Mouse (Mus musculus): ENCODE data around the gene Rab3ip. TPM values are rescaled to one million over a fixed set of nuclear protein-coding genes. Genes with fewer than 3 reads are reported as not detected.

The Rab3ip gene
- polyA plus RNA-seq, 2 experiments, result 6.6 to 7.4 TPM

DNA sequence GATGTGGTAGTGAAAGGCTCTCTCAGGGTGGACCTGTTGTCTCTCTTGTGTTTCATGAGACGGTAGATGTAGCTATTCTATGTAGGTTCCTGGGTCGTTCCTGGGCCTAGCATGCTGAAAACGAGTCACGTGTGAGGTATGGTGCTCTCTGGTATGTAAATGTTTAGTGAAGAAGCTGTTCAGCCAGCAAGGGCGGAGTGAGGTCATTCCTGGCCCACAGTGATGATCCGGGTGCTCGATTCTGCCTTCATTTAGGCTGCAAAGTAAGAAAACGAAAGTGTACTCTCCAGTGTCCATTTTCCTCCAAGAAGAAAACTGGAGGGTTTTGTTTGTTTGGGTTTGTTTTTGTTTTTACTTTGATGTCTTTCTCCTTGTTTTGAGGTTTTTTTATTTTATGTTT lies 43.4 kb upstream of the Rab3ip start:
- H3K4me1 ChIP-seq (replicated peaks; ENCODE audit: control insufficient read depth in 2 of 2, insufficient read depth in 2 of 2, low read length in 1 of 2), result no peaks in the 10 kb centered on the region
- ATAC-seq (ENCODE audit: insufficient read depth) (no peak), DNase-seq (ENCODE audit: low read depth in 3 of 3, low spot score in 3 of 3) (no peak)
- no peak for TF ChIP-seq EP300 (IDR thresholded peaks at IDR 0.05; ENCODE audit: low read depth)
- TF ChIP-seq CTCF (IDR thresholded peaks at IDR 0.05; ENCODE audit: low read depth), result no peak
- H3K9me3 ChIP-seq (ENCODE audit: control insufficient read depth, low read length), result no peaks in the 10 kb centered on the region
- H3K36me3 ChIP-seq (replicated peaks; ENCODE audit: control insufficient read depth, insufficient read depth, low read depth), result no peaks in the 10 kb centered on the region
- no peak overlapping the region for H3K4me3 ChIP-seq (ENCODE audit: insufficient read depth in 1 of 2, low read depth in 2 of 2, low read length in 2 of 2)
- H3K27me3 ChIP-seq (ENCODE audit: control insufficient read depth, insufficient read depth, low read length), result no peaks in the 10 kb centered on the region
- H3K4me2 ChIP-seq (ENCODE audit: low read depth), result no peak overlapping the region
- H3K27ac ChIP-seq, result no peak overlapping the region
- no peak overlapping the region for H3K9ac ChIP-seq (replicated peaks)
- WGBS (ENCODE audit: insufficient replicate concordance), result 67% methylated on average over 8 of the region's 8 CpGs

DNA sequence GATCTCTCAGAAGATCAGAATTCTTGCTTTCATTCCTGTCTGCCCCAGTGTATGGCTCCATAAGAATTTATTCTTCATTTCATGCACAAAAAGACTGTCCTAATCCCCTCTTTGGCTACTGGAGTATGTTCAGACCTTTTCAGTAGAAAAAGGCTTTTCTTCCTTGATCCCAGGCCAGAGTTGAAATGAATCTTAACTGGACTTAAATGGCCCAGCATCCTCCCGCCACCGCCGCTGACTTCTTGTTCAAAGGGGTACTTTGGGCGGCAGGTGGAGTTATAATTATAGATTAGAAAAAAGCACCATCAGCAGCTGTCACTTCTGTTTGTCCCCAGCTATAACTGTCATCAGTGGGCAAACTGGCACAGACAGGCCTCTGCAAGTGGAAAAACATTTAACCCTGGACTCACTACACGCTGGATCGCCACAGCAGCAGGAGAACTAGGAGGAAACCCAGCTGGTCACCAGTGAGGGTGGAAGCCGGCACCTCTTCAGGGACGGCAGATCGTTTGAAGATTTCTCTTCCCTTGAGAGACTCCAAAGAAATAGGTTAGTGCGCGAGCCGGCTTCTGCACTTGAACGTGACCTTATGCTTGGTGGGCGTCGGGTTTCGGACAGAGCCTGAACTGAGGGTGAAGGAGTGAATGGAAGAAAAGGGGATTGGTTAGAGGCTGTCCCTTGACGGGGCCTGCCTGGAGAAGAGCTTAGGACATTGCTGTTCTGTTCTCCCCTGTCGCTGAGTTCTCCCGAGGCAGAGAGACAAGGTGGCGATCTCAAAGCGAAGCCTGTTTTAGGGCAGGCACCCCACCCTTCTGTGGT lies 35.9 kb upstream of the Rab3ip start, which contains the start of gene Best3:
Gene Best3, plus strand, starts transcription at position 51 of the 819 bp plus-strand sequence.
- WGBS (ENCODE audit: insufficient replicate concordance), result 63% methylated on average over 21 of the region's 21 CpGs
- Histone ChIP-seq H3K9ac (replicated peaks) (no peak within 1 kb of the TSS), H3K9me3 (ENCODE audit: control insufficient read depth, low read length) (no peaks in the 10 kb centered on the region), H3K4me3 (ENCODE audit: insufficient read depth in 1 of 2, low read depth in 2 of 2, low read length in 2 of 2) (no peak within 1 kb of the TSS), H3K27me3 (ENCODE audit: control insufficient read depth, insufficient read depth, low read length) (no peaks in the 10 kb centered on the region), H3K27ac (no peak within 1 kb of the TSS), H3K4me2 (ENCODE audit: low read depth) (no peak within 1 kb of the TSS), H3K4me1 (replicated peaks; ENCODE audit: control insufficient read depth in 2 of 2, insufficient read depth in 2 of 2, low read length in 1 of 2) (no peaks in the 10 kb centered on the region), H3K36me3 (replicated peaks; ENCODE audit: control insufficient read depth, insufficient read depth, low read depth) (no peaks in the 10 kb centered on the region)
- TF ChIP-seq EP300 (IDR thresholded peaks at IDR 0.05; ENCODE audit: low read depth) (no peak), CTCF (IDR thresholded peaks at IDR 0.05; ENCODE audit: low read depth) (no peak)
- ATAC-seq (ENCODE audit: insufficient read depth), result no peak
- no peak for DNase-seq (ENCODE audit: low read depth in 3 of 3, low spot score in 3 of 3)

DNA sequence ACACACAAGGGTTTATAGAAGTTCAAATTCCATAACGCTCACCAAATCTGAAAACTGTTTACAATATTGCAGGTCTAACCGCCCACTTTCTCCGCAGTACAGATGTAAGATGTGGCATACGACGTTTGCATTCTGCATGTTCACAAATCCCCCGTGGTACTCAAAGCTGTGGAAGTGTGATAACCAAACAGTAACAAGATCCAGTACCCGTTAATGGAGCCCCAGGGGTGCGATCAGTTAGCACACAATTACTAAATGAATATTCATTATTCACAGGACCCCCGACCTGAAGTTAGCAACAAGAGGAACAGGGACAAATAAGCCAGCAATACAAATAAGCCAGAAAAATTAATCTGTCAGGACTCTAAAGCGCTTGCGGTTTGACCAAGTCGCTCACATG lies 34.3 kb upstream of the Rab3ip start:
- Histone ChIP-seq H3K9ac (replicated peaks) (no peak overlapping the region), H3K36me3 (replicated peaks; ENCODE audit: control insufficient read depth, insufficient read depth, low read depth) (no peaks in the 10 kb centered on the region), H3K4me3 (ENCODE audit: insufficient read depth in 1 of 2, low read depth in 2 of 2, low read length in 2 of 2) (no peak overlapping the region), H3K4me2 (ENCODE audit: low read depth) (no peak overlapping the region), H3K27me3 (ENCODE audit: control insufficient read depth, insufficient read depth, low read length) (no peaks in the 10 kb centered on the region), H3K27ac (no peak overlapping the region), H3K4me1 (replicated peaks; ENCODE audit: control insufficient read depth in 2 of 2, insufficient read depth in 2 of 2, low read length in 1 of 2) (no peaks in the 10 kb centered on the region), H3K9me3 (ENCODE audit: control insufficient read depth, low read length) (no peaks in the 10 kb centered on the region)
- no peak for ATAC-seq (ENCODE audit: insufficient read depth)
- WGBS (ENCODE audit: insufficient replicate concordance), result 54% methylated on average over 12 of the region's 12 CpGs
- no peak for TF ChIP-seq EP300 (IDR thresholded peaks at IDR 0.05; ENCODE audit: low read depth)
- TF ChIP-seq CTCF (IDR thresholded peaks at IDR 0.05; ENCODE audit: low read depth), result no peak
- DNase-seq (ENCODE audit: low read depth in 3 of 3, low spot score in 3 of 3), result no peak

DNA sequence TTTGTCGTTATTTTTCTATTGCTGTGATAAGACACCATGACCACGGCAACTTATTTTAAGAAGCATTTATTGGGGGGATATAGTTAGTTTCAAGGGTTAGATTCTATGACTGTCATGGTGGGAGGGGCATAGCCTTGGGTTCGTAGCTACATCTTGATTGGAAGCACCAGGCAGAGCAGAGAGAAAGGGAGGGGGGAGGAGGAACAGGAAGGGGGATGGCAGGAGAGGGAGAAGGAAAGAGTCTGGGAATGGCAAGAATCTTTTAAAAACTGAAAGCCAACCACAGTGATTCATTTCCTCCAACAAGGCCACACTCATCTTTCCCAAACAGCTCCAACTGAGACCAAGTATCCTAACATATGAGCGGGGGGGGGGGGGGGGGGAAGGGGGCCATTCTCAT lies 32.0 kb upstream of the Rab3ip start:
- no peak for TF ChIP-seq EP300 (IDR thresholded peaks at IDR 0.05; ENCODE audit: low read depth)
- TF ChIP-seq CTCF (IDR thresholded peaks at IDR 0.05; ENCODE audit: low read depth), result no peak
- ATAC-seq (ENCODE audit: insufficient read depth) (no peak), DNase-seq (ENCODE audit: low read depth in 3 of 3, low spot score in 3 of 3) (no peak)
- 41% methylated on average over 4 of the region's 4 CpGs for WGBS (ENCODE audit: insufficient replicate concordance)
- H3K4me1 ChIP-seq (replicated peaks; ENCODE audit: control insufficient read depth in 2 of 2, insufficient read depth in 2 of 2, low read length in 1 of 2), result no peaks in the 10 kb centered on the region
- H3K27me3 ChIP-seq (ENCODE audit: control insufficient read depth, insufficient read depth, low read length), result no peaks in the 10 kb centered on the region
- no peak overlapping the region for H3K4me2 ChIP-seq (ENCODE audit: low read depth)
- H3K4me3 ChIP-seq (ENCODE audit: insufficient read depth in 1 of 2, low read depth in 2 of 2, low read length in 2 of 2), result no peak overlapping the region
- H3K9me3 ChIP-seq (ENCODE audit: control insufficient read depth, low read length), result no peaks in the 10 kb centered on the region
- no peaks in the 10 kb centered on the region for H3K36me3 ChIP-seq (replicated peaks; ENCODE audit: control insufficient read depth, insufficient read depth, low read depth)
- no peak overlapping the region for H3K9ac ChIP-seq (replicated peaks)
- H3K27ac ChIP-seq, result no peak overlapping the region

DNA sequence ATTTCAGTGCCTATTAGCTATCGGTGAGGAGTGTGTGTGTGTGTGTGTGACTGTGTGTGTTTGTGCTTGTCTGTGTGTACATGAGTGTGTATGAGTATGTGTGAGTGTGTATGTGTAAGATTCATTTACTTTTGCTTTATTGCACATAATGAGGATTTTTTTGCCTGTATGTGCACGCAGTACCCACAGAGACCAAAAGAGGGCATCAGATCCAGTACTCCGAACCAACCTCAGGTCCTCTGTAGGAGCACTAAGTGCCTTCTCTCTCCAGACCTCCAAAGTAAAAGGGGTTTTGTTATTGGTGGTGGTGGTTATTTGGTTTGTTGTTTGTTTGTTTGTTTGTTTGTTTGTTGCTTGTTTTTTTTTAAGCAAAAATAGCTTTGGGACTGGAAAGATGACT lies 30.3 kb upstream of the Rab3ip start:
- ATAC-seq (ENCODE audit: insufficient read depth) (no peak), DNase-seq (ENCODE audit: low read depth in 3 of 3, low spot score in 3 of 3) (peak in 1 of 3 experiments; percentile 6)
- no peaks in the 10 kb centered on the region for H3K36me3 ChIP-seq (replicated peaks; ENCODE audit: control insufficient read depth, insufficient read depth, low read depth)
- no peaks in the 10 kb centered on the region for H3K9me3 ChIP-seq (ENCODE audit: control insufficient read depth, low read length)
- TF ChIP-seq CTCF (IDR thresholded peaks at IDR 0.05; ENCODE audit: low read depth) (peak; percentile 70), EP300 (IDR thresholded peaks at IDR 0.05; ENCODE audit: low read depth) (no peak)
- H3K27ac ChIP-seq, result no peak overlapping the region
- no peaks in the 10 kb centered on the region for H3K27me3 ChIP-seq (ENCODE audit: control insufficient read depth, insufficient read depth, low read length)
- no peak overlapping the region for H3K4me3 ChIP-seq (ENCODE audit: insufficient read depth in 1 of 2, low read depth in 2 of 2, low read length in 2 of 2)
- no peaks in the 10 kb centered on the region for H3K4me1 ChIP-seq (replicated peaks; ENCODE audit: control insufficient read depth in 2 of 2, insufficient read depth in 2 of 2, low read length in 1 of 2)
- WGBS (ENCODE audit: insufficient replicate concordance), result 54% methylated on average over 3 of the region's 3 CpGs
- H3K9ac ChIP-seq (replicated peaks), result no peak overlapping the region
- no peak overlapping the region for H3K4me2 ChIP-seq (ENCODE audit: low read depth)
